Mouse (Mus musculus) heart, embryonic 16.5 days (tissue): ENCODE data around the gene Enkd1. TPM values are rescaled to one million over a fixed set of nuclear protein-coding genes. Genes with fewer than 3 reads are reported as not detected.

Experiments
- ATAC-seq: fragments of 200-750 bp; cut with Nextera tagmentation; replicated peaks from 2 replicates; pipeline ENCODE4 v1.8.0; 2017; ENCODE audit warnings: moderate number of reproducible peaks; ENCODE audit not compliant: insufficient read depth, low FRiP score; ENCODE audit errors: extremely low read depth
- H3K27ac ChIP-seq: fragments of 300-500 bp; sonication (generic); 2 replicates; pipeline ENCODE4 v1.5.1; 2014; ENCODE audit warnings: mild to moderate bottlenecking, low read length, control low read depth, moderate library complexity
- H3K27me3 ChIP-seq: fragments of 300-500 bp; sonication (generic); 2 replicates; pipeline ENCODE4 v1.6.1; 2014; ENCODE audit warnings: low read length, mixed read lengths; ENCODE audit not compliant: control insufficient read depth, insufficient read depth
- H3K36me3 ChIP-seq: fragments of 300-500 bp; sonication (generic); 2 replicates; pipeline ENCODE4 v1.6.1; 2014; ENCODE audit not compliant: control insufficient read depth, insufficient read depth
- H3K4me1 ChIP-seq: fragments of 300-500 bp; sonication (generic); 2 replicates; pipeline ENCODE4 v1.6.1; 2014; ENCODE audit warnings: low read length, mixed read lengths; ENCODE audit not compliant: control insufficient read depth, insufficient read depth
- H3K4me2 ChIP-seq: fragments of 300-500 bp; sonication (generic); 2 replicates; pipeline ENCODE4 v1.6.1; 2014; ENCODE audit warnings: low read depth, mild to moderate bottlenecking, control low read depth, low read length
- H3K4me3 ChIP-seq: fragments of 300-500 bp; sonication (generic); 2 replicates; pipeline ENCODE4 v1.5.1; 2014; ENCODE audit warnings: mild to moderate bottlenecking, control low read depth, low read length
- H3K9ac ChIP-seq: fragments of 300-500 bp; sonication (generic); 2 replicates; pipeline ENCODE4 v1.6.1; 2014; ENCODE audit warnings: low read length, control low read depth
- H3K9me3 ChIP-seq: fragments of 300-500 bp; sonication (generic); replicated peaks from 2 replicates; pipeline ENCODE4 v1.6.1; 2016; ENCODE audit warnings: low read length; ENCODE audit not compliant: control insufficient read depth
- WGBS: fragments of 180-500 bp; shearing (Covaris S2); extraction: QIAGEN DNeasy Blood & Tissue Kit; methylation state at CpG from one replicate; pipeline ENCODE4 v1.1.7; 2014; 5-methylcytosine and 5-hydroxymethylcytosine counted together
- polyA plus RNA-seq: library from polyadenylated mRNA; unstranded; fragments of >200 nt; fragmentation: Nextera tagmentation; extraction: Ambion mirVana; gene quantifications from 2 replicates; pipeline ENCODE4 v1.2.1, GENCODE M21; 2015

Gene Enkd1
- polyA plus RNA-seq, 1 experiment from 2014 or later: 13.1 TPM

GRCm38 (mm10) chr8:105706426-105706825 lies 1.6 kb downstream of the Enkd1 start:
- Histone ChIP-seq H3K4me1 (peaks cover 10% of the 10 kb centered on the region), H3K4me2 (no peak overlapping the region), H3K36me3 (no peaks in the 10 kb centered on the region), H3K4me3 (no peak overlapping the region), H3K27ac (no peak overlapping the region), H3K9ac (no peak overlapping the region), H3K9me3 (no peaks in the 10 kb centered on the region), H3K27me3 (no peaks in the 10 kb centered on the region)
- ATAC-seq: no peak
- 85% methylated on average over 12 of the region's 12 CpGs for WGBS

DNA sequence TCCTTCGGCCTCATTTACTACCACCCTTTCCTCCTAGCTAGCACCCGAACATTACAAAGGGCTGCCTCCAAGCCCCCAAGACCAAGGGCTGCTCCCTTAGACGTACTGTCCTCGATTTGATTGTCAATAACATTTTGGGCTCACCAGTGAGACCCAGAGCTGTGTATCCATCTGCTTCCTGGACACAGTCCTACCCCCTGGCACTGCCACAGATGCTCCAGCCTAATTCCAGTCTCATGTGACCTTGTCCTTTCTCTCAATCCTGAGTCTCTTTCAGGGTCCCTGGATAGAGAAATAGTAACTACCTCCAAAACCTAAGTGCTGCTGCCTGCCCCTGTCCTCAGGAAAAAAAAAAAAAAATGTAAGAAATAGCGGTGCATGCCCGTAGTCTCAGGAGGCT lies 3.1 kb downstream of the Enkd1 start:
- Histone ChIP-seq H3K4me1 (peaks cover 15% of the 10 kb centered on the region), H3K4me2 (no peak overlapping the region), H3K27me3 (no peaks in the 10 kb centered on the region), H3K9ac (no peak overlapping the region), H3K4me3 (no peak overlapping the region), H3K27ac (no peak overlapping the region), H3K9me3 (no peaks in the 10 kb centered on the region), H3K36me3 (no peaks in the 10 kb centered on the region)
- no peak for ATAC-seq
- 90% methylated on average over 6 of the region's 6 CpGs for WGBS

DNA sequence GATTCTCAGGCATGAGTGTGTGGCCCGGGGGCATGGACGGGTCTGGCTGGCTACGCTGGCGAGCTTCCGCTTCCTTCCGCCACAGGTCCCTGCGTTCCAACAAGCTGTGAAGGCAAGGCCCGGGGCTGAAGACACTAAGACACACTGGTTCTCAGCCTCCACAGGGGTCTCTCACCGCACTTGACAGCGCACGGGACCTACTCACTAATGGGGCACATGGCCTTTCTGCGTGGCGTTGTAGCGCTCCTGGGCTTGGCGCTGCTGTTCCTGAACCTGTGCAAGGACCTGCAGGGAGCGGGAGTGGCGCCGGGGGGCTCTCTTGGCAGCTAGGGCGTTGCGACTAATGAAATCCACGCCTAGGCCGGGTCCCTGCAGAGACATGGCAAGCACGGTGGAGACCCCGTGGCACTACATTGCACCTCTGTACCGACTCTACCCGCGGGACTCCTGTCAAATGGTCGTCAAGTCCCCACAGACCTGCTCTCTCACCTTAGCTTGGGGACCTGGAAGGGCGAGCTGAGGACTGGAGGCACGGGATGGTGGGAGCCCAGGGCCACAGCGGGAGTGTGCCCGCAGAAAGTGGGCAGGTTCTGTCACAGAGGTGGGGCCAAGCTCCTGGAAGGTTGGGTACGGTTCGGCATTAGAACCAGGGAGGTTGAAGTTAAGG lies 3.7 kb downstream of the Enkd1 start:
- ATAC-seq: no peak
- no peak overlapping the region for H3K4me2 ChIP-seq
- no peaks in the 10 kb centered on the region for H3K9me3 ChIP-seq
- no peak overlapping the region for H3K27ac ChIP-seq
- no peak overlapping the region for H3K9ac ChIP-seq
- H3K27me3 ChIP-seq: no peaks in the 10 kb centered on the region
- peaks cover 19% of the 10 kb centered on the region for H3K4me1 ChIP-seq
- WGBS: 92% methylated on average over 34 of the region's 34 CpGs
- H3K4me3 ChIP-seq: no peak overlapping the region
- no peaks in the 10 kb centered on the region for H3K36me3 ChIP-seq

GRCm38 (mm10) chr8:105702731-105703415 lies 5.1 kb downstream of the Enkd1 start:
- Histone ChIP-seq H3K9me3 (no peaks in the 10 kb centered on the region), H3K36me3 (peaks cover 6% of the 10 kb centered on the region), H3K27ac (no peak overlapping the region), H3K4me3 (no peak overlapping the region), H3K9ac (no peak overlapping the region), H3K4me1 (peaks cover 19% of the 10 kb centered on the region), H3K27me3 (no peaks in the 10 kb centered on the region), H3K4me2 (no peak overlapping the region)
- WGBS: 91% methylated on average over 24 of the region's 24 CpGs
- ATAC-seq: no peak

DNA sequence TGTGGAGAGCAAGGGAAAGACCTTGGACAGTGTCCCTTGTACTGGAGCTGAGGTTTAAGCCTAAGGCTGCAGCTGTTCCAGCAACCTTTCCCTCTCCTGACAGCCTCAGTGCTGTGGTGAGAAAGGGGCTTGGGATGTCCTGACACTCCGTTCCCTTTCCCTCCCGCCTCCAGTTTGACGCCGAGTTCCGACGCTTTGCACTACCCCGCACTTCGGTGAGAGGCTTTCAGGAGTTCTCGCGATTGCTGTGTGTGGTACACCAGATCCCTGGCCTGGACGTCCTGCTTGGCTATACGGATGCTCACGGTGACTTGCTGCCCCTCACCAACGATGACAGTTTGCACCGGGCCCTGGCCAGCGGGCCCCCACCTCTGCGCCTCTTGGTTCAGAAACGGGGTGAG lies 6.0 kb downstream of the Enkd1 start:
- Histone ChIP-seq H3K36me3 (peaks cover 6% of the 10 kb centered on the region), H3K9me3 (no peaks in the 10 kb centered on the region), H3K27me3 (no peaks in the 10 kb centered on the region), H3K4me3 (peak overlapping the region; percentile 64), H3K9ac (peak overlapping the region; percentile 71), H3K4me1 (peaks cover 15% of the 10 kb centered on the region), H3K4me2 (peak overlapping the region; percentile 80), H3K27ac (peak overlapping the region; percentile 42)
- 48% methylated on average over 18 of the region's 18 CpGs for WGBS
- no peak for ATAC-seq

DNA sequence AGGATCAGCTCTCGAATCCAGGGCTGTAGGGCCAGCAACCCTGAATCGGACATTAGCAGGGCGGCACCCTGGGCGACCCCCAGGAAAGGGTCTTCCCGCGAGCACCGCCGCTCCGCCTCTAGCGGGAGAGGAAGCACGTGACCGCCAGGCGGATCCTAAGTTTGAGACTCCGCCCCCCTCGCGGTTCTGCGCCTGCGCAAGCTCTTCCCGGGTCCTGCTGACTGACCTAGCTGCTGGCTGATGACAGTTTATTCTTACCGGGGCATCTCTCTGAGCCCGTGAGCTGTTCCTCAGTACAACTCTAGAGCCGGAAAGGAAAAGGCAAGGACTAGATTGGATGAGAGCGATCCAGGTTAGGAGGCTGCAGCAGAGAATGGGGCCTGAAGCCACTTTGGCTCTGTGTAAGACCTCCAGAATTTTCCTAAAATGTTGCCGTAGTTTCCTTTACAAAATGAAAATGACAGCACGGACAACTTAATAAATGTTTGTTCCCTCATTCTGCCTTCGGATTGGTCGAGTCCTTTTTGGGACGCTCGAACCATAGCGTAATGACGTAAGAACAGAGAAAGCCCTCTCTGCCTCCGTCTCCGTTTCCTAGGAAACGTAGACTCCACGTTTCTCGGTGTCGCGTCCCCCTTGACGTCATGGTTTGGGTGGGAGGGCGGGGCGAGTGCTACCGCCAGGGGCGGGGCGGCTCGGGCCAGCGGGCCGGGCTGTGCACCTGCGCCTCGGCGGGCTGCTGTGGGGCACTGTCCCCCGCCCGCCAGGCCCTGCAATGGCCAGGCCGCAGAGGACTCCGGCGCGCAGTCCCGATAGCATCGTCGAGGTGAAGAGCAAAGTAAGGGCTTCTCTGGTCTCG lies 6.8 kb downstream of the Enkd1 start, which contains the start of the genes Acd and Pard6a:
Acd (minus strand) TSS at position 137 of the 859 bp plus-strand sequence.
Pard6a (plus strand) TSS at position 183 of the 859 bp plus-strand sequence.
- Histone ChIP-seq H3K36me3 (peaks cover 6% of the 10 kb centered on the region), H3K4me2 (peak within 1 kb of the TSS; percentile 80), H3K9me3 (no peaks in the 10 kb centered on the region), H3K9ac (peak within 1 kb of the TSS; percentile 71), H3K27ac (peak within 1 kb of the TSS; percentile 95), H3K4me3 (peak within 1 kb of the TSS; percentile 64), H3K27me3 (no peaks in the 10 kb centered on the region), H3K4me1 (peaks cover 15% of the 10 kb centered on the region)
- under 1% methylated on average over 60 of the region's 60 CpGs for WGBS
- ATAC-seq: peak; percentile 79

DNA sequence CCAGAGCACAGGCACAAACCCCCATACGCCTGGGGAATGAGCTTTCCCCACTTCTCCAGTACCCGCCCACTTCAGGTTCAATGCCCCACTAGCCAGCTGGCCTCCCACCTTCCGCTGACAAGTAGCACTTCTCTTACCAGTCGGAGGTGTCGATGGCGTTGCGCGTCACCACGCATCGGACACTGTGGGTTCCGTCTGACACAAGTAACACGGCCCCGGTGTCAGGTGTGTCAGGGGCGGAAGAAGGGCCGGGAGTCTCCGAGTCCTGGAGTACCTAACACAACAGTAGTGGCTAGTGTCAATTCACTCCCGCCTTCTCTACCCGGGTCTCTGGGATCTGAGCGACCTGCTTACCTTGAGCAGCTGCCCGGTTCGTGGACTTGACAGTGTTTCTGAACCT lies 7.4 kb downstream of the Enkd1 start:
- Histone ChIP-seq H3K9ac (peak overlapping the region; percentile 71), H3K4me3 (peak overlapping the region; percentile 64), H3K27me3 (no peaks in the 10 kb centered on the region), H3K36me3 (peaks cover 6% of the 10 kb centered on the region), H3K4me1 (peaks cover 15% of the 10 kb centered on the region), H3K4me2 (peak overlapping the region; percentile 80), H3K27ac (peak overlapping the region; percentile 95), H3K9me3 (no peaks in the 10 kb centered on the region)
- WGBS: 0% methylated on average over 21 of the region's 21 CpGs
- peak; percentile 29 for ATAC-seq

GRCm38 (mm10) chr8:105699488-105700215 lies 8.4 kb downstream of the Enkd1 start:
- H3K4me1 ChIP-seq: peaks cover 15% of the 10 kb centered on the region
- H3K27me3 ChIP-seq: no peaks in the 10 kb centered on the region
- no peak overlapping the region; the same call in 1 of the 2 replicates for H3K9ac ChIP-seq
- no peak overlapping the region for H3K27ac ChIP-seq
- H3K4me3 ChIP-seq: peak overlapping the region; percentile 64
- H3K4me2 ChIP-seq: peak overlapping the region; percentile 80
- ATAC-seq: no peak
- 84% methylated on average over 11 of the region's 11 CpGs for WGBS
- peaks cover 6% of the 10 kb centered on the region for H3K36me3 ChIP-seq
- no peaks in the 10 kb centered on the region for H3K9me3 ChIP-seq
